Mouse (Mus musculus) kidney, postnatal 25 days (tissue): ENCODE results near the gene Dusp21.
A peak's percentile ranks its signal among the peaks of the same experiment; 100 is the strongest.

Experiments
- DNase-seq, 2 experiments: peaks; one replicate each; pipeline ENCODE4 v3.0.0; 2021; ENCODE audit warnings: mixed read lengths in 2 of 2

Dusp21 gene

GRCm38 (mm10) chrX:18145557-18145956 lies at the start of gene Dusp21:
Gene Dusp21, plus strand, starts transcription at chrX:18145857.
- DNase-seq, result no peak

- no peak for DNase-seq
Observed at GRCm38 (mm10) chrX:18160734-18161442, 15.2 kb downstream of the Dusp21 start.

DNA sequence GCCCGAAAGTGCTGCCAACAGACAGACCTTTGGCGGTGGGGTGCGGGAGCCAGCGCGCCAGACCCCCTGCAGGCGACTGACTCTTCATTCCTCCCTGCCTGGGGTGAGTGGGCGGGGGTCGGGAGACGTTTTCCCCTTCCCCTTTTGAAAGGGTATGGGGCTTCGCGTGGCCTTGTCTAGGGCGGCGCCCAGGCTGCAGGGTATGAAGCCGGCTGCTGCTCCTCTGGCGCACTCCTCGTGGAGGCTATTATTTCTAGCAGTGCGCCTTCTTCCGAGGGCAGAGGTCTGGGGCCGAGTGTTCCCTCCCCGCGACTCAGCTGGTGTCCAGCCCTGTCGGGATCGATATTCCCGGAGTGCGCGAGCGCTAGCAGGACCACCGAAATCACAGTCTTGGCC lies 16.1 kb downstream of the Dusp21 start:
- DNase-seq, result no peak

- DNase-seq, result peak; percentile 99 to 100
Observed at GRCm38 (mm10) chrX:18162192-18162857, 16.7 kb downstream of the Dusp21 start, which contains the start of gene Kdm6a. Gene Kdm6a, plus strand, starts transcription at chrX:18162575.

DNA sequence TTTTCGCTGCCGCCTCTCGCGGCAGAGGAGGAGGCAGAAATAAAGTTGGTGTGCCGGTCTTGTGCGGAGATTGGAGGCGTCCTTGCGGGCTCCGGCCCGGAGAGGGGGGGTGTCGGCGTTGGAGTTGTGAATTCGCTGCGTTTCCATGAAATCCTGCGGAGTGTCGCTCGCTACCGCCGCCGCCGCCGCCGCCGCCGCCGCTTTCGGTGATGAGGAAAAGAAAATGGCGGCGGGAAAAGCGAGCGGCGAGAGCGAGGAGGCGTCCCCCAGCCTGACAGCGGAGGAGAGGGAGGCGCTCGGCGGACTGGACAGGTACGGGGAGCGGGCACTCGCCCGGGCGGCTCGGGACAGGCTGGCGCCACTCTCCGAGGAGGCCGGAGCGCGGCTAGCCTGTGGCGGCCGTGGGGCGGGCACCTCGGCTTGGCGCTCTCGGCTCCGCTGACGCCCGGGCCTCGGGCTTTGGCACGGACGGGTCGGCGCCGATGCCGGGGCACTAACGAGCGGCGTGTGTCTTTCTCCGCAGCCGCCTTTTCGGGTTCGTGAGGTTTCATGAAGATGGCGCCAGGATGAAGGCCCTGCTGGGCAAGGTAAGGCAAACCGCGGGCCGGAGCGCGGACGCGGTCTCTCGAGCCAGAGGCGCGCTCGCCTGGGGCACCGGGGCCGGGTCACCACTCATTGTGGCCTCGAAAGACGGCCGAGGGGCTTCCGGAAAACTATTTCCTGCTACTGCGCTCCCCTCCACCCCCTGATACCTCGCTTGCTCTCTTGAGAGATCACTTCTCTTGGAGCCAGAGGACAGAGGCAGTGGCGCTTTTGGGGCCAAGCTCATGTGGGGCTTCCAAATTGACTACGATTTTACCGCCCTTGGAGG lies 17.4 kb downstream of the Dusp21 start:
- DNase-seq, result peak; percentile 60 to 84

DNA sequence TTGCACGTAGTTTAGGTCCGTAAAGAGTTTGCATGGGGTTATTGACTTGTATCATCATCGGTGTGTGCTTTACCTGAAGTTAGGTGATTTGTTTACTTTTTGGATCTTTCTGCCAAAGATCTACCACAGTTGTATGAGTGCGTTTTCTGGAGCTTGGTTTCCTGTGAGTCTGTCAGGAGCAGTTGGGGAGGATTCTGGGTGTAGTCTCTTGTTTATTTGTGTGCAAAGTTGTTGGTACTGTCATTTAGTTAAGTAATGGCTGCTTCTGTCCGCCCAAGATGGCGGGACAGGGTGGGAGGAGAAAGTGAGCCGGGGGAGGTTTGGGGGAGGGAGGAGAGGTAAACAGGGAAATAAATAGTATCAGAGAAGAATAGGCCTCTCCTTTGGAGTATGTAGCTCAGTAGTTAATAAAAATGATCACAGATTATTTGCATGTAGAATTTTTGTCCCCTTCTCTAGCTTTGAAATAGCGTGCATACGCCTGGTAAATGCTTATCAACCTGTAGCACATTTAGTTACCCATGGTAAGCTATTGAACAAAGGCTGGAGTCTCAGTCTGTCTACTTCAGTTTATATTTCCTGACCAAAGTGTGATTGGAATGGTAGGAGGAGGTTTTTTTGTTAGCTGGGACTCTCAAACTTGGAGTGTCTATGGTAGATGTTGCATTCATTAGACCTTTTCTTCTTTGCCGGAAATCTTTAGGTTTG lies 18.4 kb downstream of the Dusp21 start:
- peak; percentile 12 to 72 for DNase-seq

GRCm38 (mm10) chrX:18165121-18165520 lies 19.5 kb downstream of the Dusp21 start:
- DNase-seq, result no peak

DNA sequence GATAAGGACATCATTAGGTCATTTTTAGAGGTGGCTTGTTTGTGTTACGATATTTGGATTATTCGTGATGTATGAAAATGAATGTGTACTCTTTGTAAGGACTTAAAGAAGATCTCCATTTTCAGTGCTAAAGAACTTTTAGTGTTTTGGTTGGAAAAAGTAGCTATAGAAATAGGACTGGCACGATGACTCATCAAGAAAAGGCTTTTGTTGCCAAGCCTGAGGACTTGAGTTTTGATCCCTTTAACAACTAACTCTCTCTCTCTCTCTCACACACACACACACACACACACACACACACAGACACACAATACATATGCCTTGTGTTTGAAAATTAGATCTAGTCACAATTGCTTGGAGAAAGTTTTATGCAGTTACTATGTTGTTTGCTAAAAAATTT lies 21.3 kb downstream of the Dusp21 start:
- DNase-seq, result no peak

DNA sequence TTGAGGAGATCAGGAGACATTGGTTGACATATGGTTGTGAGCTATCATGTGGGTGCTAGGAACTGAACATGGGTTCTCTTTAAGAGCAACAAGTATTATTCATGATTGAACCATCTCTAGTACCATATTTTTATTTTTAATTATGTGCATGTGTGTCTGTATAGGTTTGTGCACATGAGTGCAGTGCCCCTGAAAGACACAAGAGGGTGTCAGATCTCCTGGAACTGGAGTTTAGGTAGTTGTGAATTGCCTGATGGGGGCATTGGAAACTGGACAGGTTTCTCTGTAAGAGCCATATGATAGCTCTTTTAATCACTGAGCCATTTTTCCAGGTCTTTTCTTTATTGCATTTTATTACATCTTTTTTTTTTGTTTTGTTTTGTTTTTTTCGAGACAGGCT lies 23.3 kb downstream of the Dusp21 start:
- no peak for DNase-seq

DNA sequence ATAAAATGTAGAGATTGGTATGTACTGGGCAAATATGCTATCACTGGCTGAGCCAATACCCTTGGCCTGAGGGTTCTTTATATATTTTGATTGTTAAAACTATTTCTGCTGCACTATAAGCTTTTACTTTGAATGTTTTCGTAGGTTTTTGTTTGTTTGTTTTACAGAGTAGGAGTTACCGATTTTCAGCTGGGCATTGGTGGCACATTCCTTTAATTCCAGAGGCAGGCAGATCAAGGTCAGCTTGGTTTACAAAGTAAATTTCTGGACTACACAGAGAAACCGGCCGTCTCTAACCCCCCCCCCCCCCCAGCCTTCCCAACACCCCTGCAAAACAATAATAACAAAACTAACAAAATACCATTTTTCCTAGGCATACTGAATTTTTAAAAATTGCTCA lies 29.2 kb downstream of the Dusp21 start:
- DNase-seq, result no peak

DNA sequence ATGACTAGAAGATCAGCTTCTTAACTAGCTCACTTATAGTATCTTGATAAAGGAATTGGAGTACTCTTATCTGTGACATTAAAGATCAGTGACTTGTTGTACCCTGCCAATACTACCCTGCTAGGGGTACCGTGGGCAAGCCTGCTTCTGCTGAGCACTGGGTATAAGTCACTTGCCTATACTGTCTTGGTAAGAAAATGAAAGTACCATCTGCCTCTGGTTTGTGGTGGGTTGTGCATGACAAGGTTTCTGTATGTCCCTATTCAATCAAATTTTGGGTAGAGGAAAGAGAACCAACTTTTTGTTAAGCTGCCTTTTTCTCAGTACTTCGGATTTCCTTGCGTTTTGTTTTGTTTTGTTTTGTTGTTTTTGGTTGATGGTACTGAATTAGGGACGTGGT lies 32.1 kb downstream of the Dusp21 start:
- no peak for DNase-seq

DNA sequence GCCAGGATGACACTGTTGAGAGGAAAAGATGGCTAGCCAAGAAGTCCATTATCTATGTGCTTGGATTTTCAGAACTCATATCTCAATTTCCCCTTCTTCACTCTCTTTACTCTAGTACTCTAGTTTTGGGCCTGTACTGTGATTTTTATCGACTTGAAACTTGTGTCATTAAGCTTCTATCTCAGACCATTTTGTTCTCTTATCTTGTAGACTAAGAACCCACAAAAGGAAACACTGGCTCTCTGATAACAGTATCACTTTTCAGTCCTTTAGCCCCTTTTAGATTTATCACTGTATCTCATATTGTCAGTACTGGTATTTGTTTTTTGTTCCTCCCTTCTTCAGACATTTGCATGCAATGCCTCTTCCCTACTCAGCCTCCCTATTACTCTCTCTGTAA lies 33.8 kb downstream of the Dusp21 start:
- no peak for DNase-seq

GRCm38 (mm10) chrX:18187203-18187602 lies 41.5 kb downstream of the Dusp21 start:
- DNase-seq, result no peak

- DNase-seq, result no peak
Observed at GRCm38 (mm10) chrX:18188293-18188692, 42.6 kb downstream of the Dusp21 start.
